8 mouse cellular contexts compared by ENCODE assay signal in genomic region chr2:91710272-91711234, GRCm38 (mm10). TPM values are rescaled to one million over a fixed set of nuclear protein-coding genes. Genes with fewer than 3 reads are reported as not detected.
DNase-seq lines count a peak whose midpoint lies in the region; ATAC-seq and TF ChIP-seq lines count a peak whose summit lies in the region.

Gene Atg13, minus strand, starts transcription at chr2:91710576.
Gene Harbi1, plus strand, starts transcription at chr2:91710852.

- H3K4me3 ChIP-seq in bone marrow macrophage, adult 2 months (ENCODE audit: insufficient read depth, low read length): peak within 1 kb of the TSS; percentile 90
- H3K4me3 ChIP-seq in embryonic fibroblast, embryonic 13.5 days (ENCODE audit: insufficient read depth, low read length): peak within 1 kb of the TSS; percentile 86
- H3K4me3 ChIP-seq in heart, embryonic 11.5 days (ENCODE audit: low read depth, low read length): peak within 1 kb of the TSS; percentile 81
- H3K4me3 ChIP-seq in kidney, embryonic 16.5 days (ENCODE audit: low read length): peak within 1 kb of the TSS; percentile 99
- peak within 1 kb of the TSS; percentile 76 for H3K4me3 ChIP-seq in liver, adult 2 months (ENCODE audit: insufficient read depth, low read depth, low read length)
- H3K4me3 ChIP-seq in myocyte: peak within 1 kb of the TSS; percentile 95

- peak within 1 kb of the TSS; percentile 72 for H3K27ac ChIP-seq in bone marrow macrophage, adult 2 months (ENCODE audit: insufficient read depth, low read depth, low read length)
- peak within 1 kb of the TSS; percentile 63 for H3K27ac ChIP-seq in embryonic fibroblast, embryonic 13.5 days (ENCODE audit: insufficient read depth, low read length)
- H3K27ac ChIP-seq in heart, embryonic 11.5 days (ENCODE audit: low read depth, low read length): peak within 1 kb of the TSS; percentile 79
- H3K27ac ChIP-seq in kidney, embryonic 16.5 days (ENCODE audit: low read length): peak within 1 kb of the TSS; percentile 85
- peak within 1 kb of the TSS; percentile 94 for H3K27ac ChIP-seq in liver, adult 2 months (replicated peaks; ENCODE audit: insufficient read depth, low read depth, low read length)

- peak; percentile 95 for ATAC-seq in heart, embryonic 11.5 days (replicated peaks; ENCODE audit: insufficient number of reproducible peaks, low FRiP score, low TSS enrichment)
- peak; percentile 99 for ATAC-seq in kidney, embryonic 16.5 days (ENCODE audit: low FRiP score, low TSS enrichment)

- TF ChIP-seq CTCF in bone marrow macrophage, adult 2 months (IDR thresholded peaks at IDR 0.05; ENCODE audit: low read depth, low read length): no peak
- no peak for TF ChIP-seq CTCF in embryonic fibroblast, embryonic 13.5 days (IDR thresholded peaks at IDR 0.05; ENCODE audit: borderline replicate concordance, insufficient read depth, low read length)
- no peak for TF ChIP-seq CTCF in liver, adult 2 months (IDR thresholded peaks at IDR 0.05; ENCODE audit: low read depth, low read length)

- peak; percentile 96 for DNase-seq in A20 (ENCODE audit: low read depth, low spot score)
- peak; percentile 83 for DNase-seq in liver, adult 2 months (ENCODE audit: extremely low read depth, low read depth, low spot score)
- peak; percentile 95 for DNase-seq in splenic B cell, adult 2 months (ENCODE audit: low read depth, low spot score)

- TF ChIP-seq POLR2A in bone marrow macrophage, adult 2 months (IDR thresholded peaks at IDR 0.05; ENCODE audit: borderline replicate concordance, low read depth, low read length): 0 out of 2 replicates have a peak, but pooled peaks have one; percentile 72
- TF ChIP-seq POLR2A in embryonic fibroblast, embryonic 13.5 days (IDR thresholded peaks at IDR 0.05; ENCODE audit: low read depth, low read length): peak; percentile 92
- peak; percentile 84 for TF ChIP-seq POLR2A in liver, adult 2 months (IDR thresholded peaks at IDR 0.05; ENCODE audit: extremely low read depth, insufficient read depth, low read length)
- peak; percentile 74 for TF ChIP-seq POLR2A in myocyte (IDR thresholded peaks at IDR 0.05; ENCODE audit: insufficient read length, low read depth)

- no peaks in the 10 kb centered on the region; the same call in 1 of the 2 replicates for H3K36me3 ChIP-seq in heart, embryonic 11.5 days (ENCODE audit: control insufficient read depth, insufficient read depth, low read length)
- H3K36me3 ChIP-seq in kidney, embryonic 16.5 days (ENCODE audit: insufficient read depth, low read length): no peaks in the 10 kb centered on the region
- peaks cover 5% of the 10 kb centered on the region; the same call in 1 of the 2 replicates for H3K36me3 ChIP-seq in liver, adult 2 months (ENCODE audit: control insufficient read depth, insufficient read depth, low read length)
- H3K36me3 ChIP-seq in myocyte (ENCODE audit: control insufficient read depth, insufficient read depth): no peaks in the 10 kb centered on the region
- H3K36me3 ChIP-seq in splenic B cell, adult 2 months (ENCODE audit: control insufficient read depth, insufficient read depth, low read length, poor library complexity, severe bottlenecking): no peaks in the 10 kb centered on the region; the same call in 1 of the 2 replicates

- H3K27me3 ChIP-seq in heart, embryonic 11.5 days (ENCODE audit: control insufficient read depth, insufficient read depth, low read length): no peaks in the 10 kb centered on the region
- H3K27me3 ChIP-seq in kidney, embryonic 16.5 days (ENCODE audit: insufficient read depth, low read length): no peaks in the 10 kb centered on the region
- no peaks in the 10 kb centered on the region for H3K27me3 ChIP-seq in liver, adult 2 months (ENCODE audit: control insufficient read depth, insufficient read depth, low read length)
- no peaks in the 10 kb centered on the region for H3K27me3 ChIP-seq in myocyte (ENCODE audit: control insufficient read depth, insufficient read depth, insufficient read length)
- no peaks in the 10 kb centered on the region for H3K27me3 ChIP-seq in splenic B cell, adult 2 months (ENCODE audit: control insufficient read depth, insufficient read depth, low read length, poor library complexity, severe bottlenecking)

- peaks cover 9% of the 10 kb centered on the region for H3K4me1 ChIP-seq in bone marrow macrophage, adult 2 months (ENCODE audit: control insufficient read depth, insufficient read depth, low read length)
- H3K4me1 ChIP-seq in embryonic fibroblast, embryonic 13.5 days (ENCODE audit: control insufficient read depth, insufficient read depth, low read length): 0 out of 2 replicates have a peak, but pooled peaks cover 3% of the 10 kb centered on the region
- H3K4me1 ChIP-seq in heart, embryonic 11.5 days (ENCODE audit: control insufficient read depth, insufficient read depth, low read length): 0 out of 2 replicates have a peak, but pooled peaks cover 7% of the 10 kb centered on the region
- H3K4me1 ChIP-seq in kidney, embryonic 16.5 days (ENCODE audit: insufficient read depth, low read length): peaks cover 13% of the 10 kb centered on the region
- H3K4me1 ChIP-seq in liver, adult 2 months (ENCODE audit: control insufficient read depth, insufficient read depth, low read length): peaks cover 8% of the 10 kb centered on the region

- WGBS in heart, embryonic 11.5 days (ENCODE audit: insufficient replicate concordance): under 1% methylated on average over 66 of the region's 66 CpGs
- under 1% methylated on average over 66 of the region's 66 CpGs for WGBS in kidney, embryonic 16.5 days
- under 1% methylated on average over 66 of the region's 66 CpGs for WGBS in liver, adult 2 months

- peaks cover 14% of the 10 kb centered on the region; the same call in 1 of the 2 replicates for H3K79me2 ChIP-seq in liver, adult 2 months (ENCODE audit: control insufficient read depth, insufficient read depth, low read length)
- peaks cover 16% of the 10 kb centered on the region for H3K79me2 ChIP-seq in myocyte (ENCODE audit: control insufficient read depth, insufficient read depth)

- no peaks in the 10 kb centered on the region for H3K9me3 ChIP-seq in heart, embryonic 11.5 days (replicated peaks; ENCODE audit: control insufficient read depth, low read length)
- H3K9me3 ChIP-seq in kidney, embryonic 16.5 days (ENCODE audit: low read length): no peaks in the 10 kb centered on the region

- peak within 1 kb of the TSS; percentile 23 for H3ac ChIP-seq in myocyte (ENCODE audit: control insufficient read depth, insufficient read length)

- H3K9ac ChIP-seq in heart, embryonic 11.5 days (ENCODE audit: low read depth, low read length): peak within 1 kb of the TSS; percentile 86
- H3K9ac ChIP-seq in kidney, embryonic 16.5 days (replicated peaks; ENCODE audit: low read length): peak within 1 kb of the TSS; percentile 85
- H3K9ac ChIP-seq in liver, adult 2 months (ENCODE audit: low read depth, low read length): peak within 1 kb of the TSS; percentile 91

- H3K4me2 ChIP-seq in heart, embryonic 11.5 days: peak within 1 kb of the TSS; percentile 66
- H3K4me2 ChIP-seq in kidney, embryonic 16.5 days (replicated peaks; ENCODE audit: low read depth, low read length): peak within 1 kb of the TSS; percentile 87
- H3K4me2 ChIP-seq in myocyte (ENCODE audit: low read depth): peak within 1 kb of the TSS; percentile 92

TF ChIP-seq in myocyte, 11 proteins besides CTCF, POLR2A, EP300 and RAD21:
- TF ChIP-seq USF1 (IDR thresholded peaks at IDR 0.05; ENCODE audit: low read depth): no peak
- TF ChIP-seq SRF (IDR thresholded peaks at IDR 0.05; ENCODE audit: control insufficient read depth, insufficient read length, low read depth): no peak
- no peak for TF ChIP-seq REST (IDR thresholded peaks at IDR 0.05; ENCODE audit: insufficient read depth, insufficient read length)
- TF ChIP-seq MYOD1 (IDR thresholded peaks at IDR 0.05; ENCODE audit: control insufficient read depth in 1 of 3, insufficient read length in 2 of 3, low read depth in 2 of 3): peak in 2 of 3 experiments; percentile 40 to 61
- no peak for TF ChIP-seq TCF3 (IDR thresholded peaks at IDR 0.05; ENCODE audit: insufficient read length, low read depth)
- TF ChIP-seq POLR2AphosphoS2 (IDR thresholded peaks at IDR 0.05; ENCODE audit: insufficient read length, low read depth): peak; percentile 82
- peak in 2 of 3 experiments; percentile 47 to 73 for TF ChIP-seq MYOG (IDR thresholded peaks at IDR 0.05; ENCODE audit: control insufficient read depth in 1 of 3, insufficient read depth in 1 of 3, insufficient read length in 2 of 3, low read depth in 2 of 3)

RNA-seq across cellular contexts. Expression of gene Atg13, which starts in this region (rescaled TPM):
- 28.8 and 35.7 TPM in 2 replicates for polyA plus RNA-seq in bone marrow macrophage, adult 2 months (2012; ENCODE audit: insufficient read depth, insufficient read length, missing spikeins)
- polyA plus RNA-seq in embryonic fibroblast, embryonic 13.5 days (2011; ENCODE audit: insufficient read length, low read depth, missing spikeins): 19.8 and 20.6 TPM in 2 replicates
- polyA plus RNA-seq in heart, embryonic 11.5 days (2014; fragmentation: Nextera tagmentation; extraction: Ambion mirVana): 22.8 and 25.9 TPM in 2 replicates
- 29.1 and 29.2 TPM in 2 replicates for polyA plus RNA-seq in kidney, embryonic 16.5 days (2015; fragmentation: Nextera tagmentation; extraction: Ambion mirVana)
- total RNA-seq in liver, adult 2 months (2014; rRNA removed): 10.3 and 14.8 TPM in 2 replicates
- polyA plus RNA-seq in liver, adult 2 months (2012; rRNA removed): 27.5 and 33.6 TPM in 2 replicates
- polyA plus RNA-seq in myocyte (2012; fragmentation: generic; extraction: Trizol): 29.7 TPM

RNA-seq across cellular contexts. Expression of gene Harbi1, which starts in this region (rescaled TPM):
- polyA plus RNA-seq in bone marrow macrophage, adult 2 months (2012; ENCODE audit: insufficient read depth, insufficient read length, missing spikeins): 4.8 and 4.9 TPM in 2 replicates
- 6.0 and 8.3 TPM in 2 replicates for polyA plus RNA-seq in embryonic fibroblast, embryonic 13.5 days (2011; ENCODE audit: insufficient read length, low read depth, missing spikeins)
- polyA plus RNA-seq in heart, embryonic 11.5 days (2014; fragmentation: Nextera tagmentation; extraction: Ambion mirVana): 10.3 and 12.5 TPM in 2 replicates
- polyA plus RNA-seq in kidney, embryonic 16.5 days (2015; fragmentation: Nextera tagmentation; extraction: Ambion mirVana): 20.6 and 24.7 TPM in 2 replicates
- total RNA-seq in liver, adult 2 months (2014; rRNA removed): 19.5 and 22.8 TPM in 2 replicates
- 5.0 and 6.6 TPM in 2 replicates for polyA plus RNA-seq in liver, adult 2 months (2012; rRNA removed)
- 5.1 TPM for polyA plus RNA-seq in myocyte (2012; fragmentation: generic; extraction: Trizol)

Comparison
In these comparisons a context has a peak if more than half of its experiments do, and no peak if none do; other contexts are left out.
1. Peak in every context shown above with its lines: DNase-seq, ATAC-seq, H3K4me3 ChIP-seq and H3K27ac ChIP-seq.